In the genomic region with DNA sequence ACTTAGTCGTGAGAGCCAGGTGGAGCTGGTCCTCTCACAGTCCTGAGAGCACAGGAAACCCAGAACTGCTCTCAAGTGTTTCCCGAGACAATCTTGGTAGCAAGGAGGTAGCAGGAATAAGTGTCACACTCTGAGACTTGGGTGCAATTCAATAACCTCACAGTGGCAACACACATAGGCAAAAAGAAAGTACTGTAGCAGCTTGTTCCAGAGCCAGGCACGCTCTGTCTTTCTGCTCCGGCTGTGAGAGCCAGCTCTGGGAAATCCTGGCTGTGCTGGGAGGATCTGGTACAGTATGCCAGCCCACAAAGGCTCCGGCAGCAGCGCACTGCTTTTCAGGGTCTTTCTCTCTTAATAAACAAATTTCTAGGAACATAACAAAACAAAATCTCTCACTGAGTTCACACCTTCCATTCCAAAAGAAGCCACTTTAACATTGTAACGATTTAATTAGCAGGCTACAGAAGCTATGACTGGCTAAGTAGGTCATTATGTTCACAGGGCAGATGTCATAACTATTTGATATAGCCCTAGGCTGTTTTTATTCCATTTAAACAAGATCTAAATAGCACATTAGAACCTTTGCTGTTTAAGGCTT, we compare ENCODE assay signal across 1 mouse cellular context.
TF ChIP-seq lines count a peak whose summit lies in the region.

No protein-coding gene starts in this region.

TF ChIP-seq in MEL, 35 proteins besides CTCF, POLR2A, EP300 and RAD21 (continued from another document):
- TF ChIP-seq GATA1 (IDR thresholded peaks at IDR 0.05; ENCODE audit: low read depth, low read length) (no peak), ZNF384 (IDR thresholded peaks at IDR 0.05; ENCODE audit: low read depth, low read length) (no peak), CHD2 (IDR thresholded peaks at IDR 0.05; ENCODE audit: low read length) (no peak), UBTF (IDR thresholded peaks at IDR 0.05; ENCODE audit: borderline replicate concordance, insufficient read depth, low read depth, low read length) (no peak), SMC3 (IDR thresholded peaks at IDR 0.05; ENCODE audit: low read depth, low read length) (no peak), HCFC1 (IDR thresholded peaks at IDR 0.05; ENCODE audit: low read depth, low read length) (no peak), NELFE (IDR thresholded peaks at IDR 0.05; ENCODE audit: low read depth, low read length) (no peak), MAZ (IDR thresholded peaks at IDR 0.05; ENCODE audit: low read depth, low read length) (no peak), TAL1 (IDR thresholded peaks at IDR 0.05; ENCODE audit: low read length) (no peak), CHD1 (IDR thresholded peaks at IDR 0.05; ENCODE audit: low read depth, low read length) (no peak), MEF2A (IDR thresholded peaks at IDR 0.05; ENCODE audit: extremely low read depth, insufficient replicate concordance, low read depth, low read length, poor library complexity, severe bottlenecking) (no peak)
TF ChIP-seq in MEL: peak in this region for 0.
